Mouse (Mus musculus): ENCODE data around the gene Klhl6. TPM values are rescaled to one million over a fixed set of nuclear protein-coding genes. Genes with fewer than 3 reads are reported as not detected.

Gene Klhl6
- total and polyA plus RNA-seq, 3 experiments, result 39.2 to 66.8 (median 65.0) TPM

DNA sequence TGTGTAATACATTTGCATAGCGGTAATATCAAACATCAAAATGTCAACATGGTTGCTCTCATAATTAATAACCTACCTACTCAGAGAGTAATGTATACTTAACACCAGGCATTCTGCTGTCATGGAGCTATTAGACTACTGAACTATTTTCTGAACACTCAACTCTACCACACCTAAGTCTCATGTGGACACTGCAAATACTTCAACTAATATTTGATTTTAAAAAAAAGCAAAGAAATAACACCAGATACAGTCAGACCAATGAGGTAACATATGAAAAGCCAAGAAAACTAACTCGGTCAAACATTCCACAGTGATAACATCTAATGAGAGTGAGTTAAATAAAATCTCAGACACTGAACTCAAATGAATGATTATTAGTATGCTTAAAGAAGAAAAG is 21.8 kb downstream of the Klhl6 start:
- H3K4me2 ChIP-seq (ENCODE audit: insufficient read depth, low read depth, poor library complexity, severe bottlenecking), result no peak overlapping the region
- peaks cover 9 to 52% of the 10 kb centered on the region in 2 experiments for H3K36me3 ChIP-seq (replicated peaks in 1 of 2; ENCODE audit: control insufficient read depth in 1 of 2, insufficient read depth in 1 of 2, low read length in 1 of 2)
- TF ChIP-seq E2F4 (IDR thresholded peaks at IDR 0.05; ENCODE audit: insufficient replicate concordance, low read depth, low read length), result no peak
- no peak for TF ChIP-seq BHLHE40 (IDR thresholded peaks at IDR 0.05; ENCODE audit: low read depth, low read length)
- no peak for TF ChIP-seq MYC (IDR thresholded peaks at IDR 0.05; ENCODE audit: low read depth, low read length)
- TF ChIP-seq GABPA (IDR thresholded peaks at IDR 0.05; ENCODE audit: insufficient replicate concordance, low read depth, low read length), result no peak
- no peak for TF ChIP-seq KAT2A (IDR thresholded peaks at IDR 0.05; ENCODE audit: insufficient replicate concordance, low read length)
- TF ChIP-seq ZC3H11A (IDR thresholded peaks at IDR 0.05; ENCODE audit: low read depth, low read length), result no peak
- H3K79me2 ChIP-seq (replicated peaks; ENCODE audit: control insufficient read depth, extremely low read depth, insufficient read depth, poor library complexity, severe bottlenecking), result no peaks in the 10 kb centered on the region
- H3K4me3 ChIP-seq (replicated peaks in 1 of 3; ENCODE audit: low read depth in 2 of 3, low read length in 2 of 3, poor library complexity in 1 of 3), result no peak overlapping the region
- no peaks in the 10 kb centered on the region for H3K9me3 ChIP-seq (replicated peaks; ENCODE audit: low read length)
- in situ Hi-C loops (cut with MboI; ENCODE audit: low pct_ligation_motif_present, low pct_unique_long_range_greater_than_20kb, low sequenced_read_pairs) (no loop called here), dilution Hi-C loops (cut with MboI; ENCODE audit: extremely low pct_ligation_motif_present, extremely low pct_unique_long_range_greater_than_20kb, low sequenced_read_pairs) (no loop called here)
- DNase-seq (ENCODE audit: extremely low read depth), result no peak
- H3K9ac ChIP-seq (ENCODE audit: insufficient read depth, low read depth), result no peak overlapping the region
- no peak overlapping the region for H3K27ac ChIP-seq (ENCODE audit: insufficient read depth, low read depth)
- H3K4me1 ChIP-seq (ENCODE audit: control insufficient read depth in 1 of 2, insufficient read depth in 2 of 2), result peaks cover 3 to 58% of the 10 kb centered on the region in 2 experiments; a peak in 3 of 4 replicates
- no peaks in the 10 kb centered on the region for H3K27me3 ChIP-seq (replicated peaks)

DNA sequence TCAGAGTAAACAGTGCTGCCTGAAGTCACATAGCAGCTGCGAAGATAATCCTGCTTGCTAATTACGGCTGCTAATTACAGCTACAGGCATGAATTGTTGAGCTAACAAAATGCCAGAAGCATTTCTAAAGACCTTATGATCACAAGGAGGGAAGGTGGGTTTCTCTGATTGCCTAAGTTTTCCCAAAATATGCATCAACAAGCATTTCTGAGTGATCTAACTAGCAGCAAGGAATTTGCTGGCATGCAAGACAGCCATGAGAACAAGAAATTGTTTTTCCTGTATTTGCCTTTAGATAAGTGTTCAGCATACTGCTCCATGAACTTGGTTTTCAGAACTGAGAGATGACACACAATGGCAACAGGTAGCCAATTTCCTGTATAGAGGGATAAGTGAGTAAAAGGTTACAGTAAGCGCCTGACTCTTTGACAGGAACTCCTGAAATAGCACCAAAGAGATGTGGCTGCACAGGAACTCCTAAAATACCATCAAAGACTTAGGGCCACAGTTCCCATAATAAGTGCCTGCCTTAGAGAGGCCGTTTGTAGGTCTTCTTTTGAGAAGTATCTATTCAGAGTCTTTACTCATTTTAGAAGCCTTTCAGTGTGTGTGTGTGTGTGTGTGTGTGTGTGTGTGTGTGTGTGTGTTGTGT is 22.3 kb downstream of the Klhl6 start:
- Histone ChIP-seq H3K27me3 (replicated peaks) (no peaks in the 10 kb centered on the region), H3K4me1 (ENCODE audit: control insufficient read depth in 1 of 2, insufficient read depth in 2 of 2) (peaks cover 3 to 58% of the 10 kb centered on the region in 2 experiments; a peak in 3 of 4 replicates), H3K27ac (ENCODE audit: insufficient read depth, low read depth) (no peak overlapping the region), H3K4me3 (replicated peaks in 1 of 3; ENCODE audit: low read depth in 2 of 3, low read length in 2 of 3, poor library complexity in 1 of 3) (no peak overlapping the region), H3K36me3 (replicated peaks in 1 of 2; ENCODE audit: control insufficient read depth in 1 of 2, insufficient read depth in 1 of 2, low read length in 1 of 2) (peaks cover 5 to 47% of the 10 kb centered on the region in 2 experiments), H3K9me3 (replicated peaks; ENCODE audit: low read length) (no peaks in the 10 kb centered on the region), H3K9ac (ENCODE audit: insufficient read depth, low read depth) (no peak overlapping the region), H3K79me2 (replicated peaks; ENCODE audit: control insufficient read depth, extremely low read depth, insufficient read depth, poor library complexity, severe bottlenecking) (no peaks in the 10 kb centered on the region), H3K4me2 (ENCODE audit: insufficient read depth, low read depth, poor library complexity, severe bottlenecking) (peak overlapping the region; percentile 29; the same call in 1 of the 2 replicates)
- DNase-seq (ENCODE audit: extremely low read depth), result no peak
- dilution Hi-C loops (cut with MboI; ENCODE audit: extremely low pct_ligation_motif_present, extremely low pct_unique_long_range_greater_than_20kb, low sequenced_read_pairs) (no loop called here), in situ Hi-C loops (cut with MboI; ENCODE audit: low pct_ligation_motif_present, low pct_unique_long_range_greater_than_20kb, low sequenced_read_pairs) (no loop called here)
- TF ChIP-seq MEF2A (IDR thresholded peaks at IDR 0.05; ENCODE audit: borderline replicate concordance, low read depth, low read length) (peak; percentile 92; the same call in 1 of the 2 replicates), POLR2A (IDR thresholded peaks at IDR 0.05; ENCODE audit: low read depth, low read length) (no peak)

DNA sequence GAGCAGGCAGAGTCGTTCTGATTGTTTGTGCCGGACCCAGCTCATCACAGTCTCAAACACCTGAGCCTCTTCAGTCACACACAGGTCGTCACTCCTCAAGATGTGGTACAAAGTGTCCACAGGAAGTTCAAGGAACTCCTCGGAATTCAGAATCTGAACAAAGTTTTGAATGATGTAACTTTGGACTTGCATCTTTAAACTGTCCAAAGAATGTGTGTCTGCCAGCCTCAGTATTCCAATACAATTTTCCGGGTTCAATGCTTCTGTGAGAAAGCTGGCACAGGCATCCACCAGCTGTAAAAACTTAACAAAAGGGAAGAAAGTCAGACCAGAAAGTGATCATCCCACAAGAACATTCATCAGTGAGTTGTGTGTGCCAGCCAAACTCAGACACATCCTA is 25.8 kb downstream of the Klhl6 start:
- H3K36me3 ChIP-seq (replicated peaks in 1 of 2; ENCODE audit: control insufficient read depth in 1 of 2, insufficient read depth in 1 of 2, low read length in 1 of 2), result peaks cover 4 to 52% of the 10 kb centered on the region in 2 experiments
- TF ChIP-seq ZNF384 (IDR thresholded peaks at IDR 0.05; ENCODE audit: low read depth, low read length) (no peak), KAT2A (IDR thresholded peaks at IDR 0.05; ENCODE audit: insufficient replicate concordance, low read length) (no peak), PAX5 (IDR thresholded peaks at IDR 0.05; ENCODE audit: low read length) (no peak), CHD1 (IDR thresholded peaks at IDR 0.05; ENCODE audit: low read depth, low read length) (no peak), HCFC1 (IDR thresholded peaks at IDR 0.05; ENCODE audit: low read depth, low read length) (no peak), RAD21 (IDR thresholded peaks at IDR 0.05; ENCODE audit: low read depth, low read length) (no peak), EP300 (IDR thresholded peaks at IDR 0.05; ENCODE audit: low read length) (no peak)
- in situ Hi-C loops (cut with MboI; ENCODE audit: low pct_ligation_motif_present, low pct_unique_long_range_greater_than_20kb, low sequenced_read_pairs), result no loop called here

More for the DNA sequence above, 25.8 kb downstream of the Klhl6 start:
- H3K4me1 ChIP-seq (ENCODE audit: control insufficient read depth in 1 of 2, insufficient read depth in 2 of 2), result peaks cover 3 to 54% of the 10 kb centered on the region in 2 experiments; a peak in 2 of 4 replicates
- no peaks in the 10 kb centered on the region for H3K79me2 ChIP-seq (replicated peaks; ENCODE audit: control insufficient read depth, extremely low read depth, insufficient read depth, poor library complexity, severe bottlenecking)
- H3K27me3 ChIP-seq (replicated peaks), result no peaks in the 10 kb centered on the region
- no peak overlapping the region for H3K4me3 ChIP-seq (replicated peaks in 1 of 3; ENCODE audit: low read depth in 2 of 3, low read length in 2 of 3, poor library complexity in 1 of 3)
- H3K9ac ChIP-seq (ENCODE audit: insufficient read depth, low read depth), result no peak overlapping the region
- H3K4me2 ChIP-seq (ENCODE audit: insufficient read depth, low read depth, poor library complexity, severe bottlenecking), result no peak overlapping the region
- DNase-seq (ENCODE audit: extremely low read depth), result no peak
- H3K27ac ChIP-seq (ENCODE audit: insufficient read depth, low read depth), result no peak overlapping the region
- H3K9me3 ChIP-seq (replicated peaks; ENCODE audit: low read length), result no peaks in the 10 kb centered on the region
- dilution Hi-C loops (cut with MboI; ENCODE audit: extremely low pct_ligation_motif_present, extremely low pct_unique_long_range_greater_than_20kb, low sequenced_read_pairs), result no loop called here
